ENCODE assay signal across 12 mouse cellular contexts in genomic region chr1:170293257-170293656, GRCm38 (mm10). TPM values are rescaled to one million over a fixed set of nuclear protein-coding genes. Genes with fewer than 3 reads are reported as not detected.
"Had no signal": no experiment of that assay in that cellular context is flagged by ENCODE, and none has a peak within 500 bp of the region (broad histone marks: within the 10 kb centered on the region; RNA-seq: fewer than 3 reads in every experiment).

No protein-coding gene starts in this region.

- H3K4me3 ChIP-seq: liver, embryonic 13.5 days; myocyte had no signal

- DNase-seq: liver, embryonic 13.5 days; right cerebral cortex, adult 18-20 months; thymus, adult 2 months; thymus, postnatal 14 days had no signal

- H3K4me1 ChIP-seq: liver, embryonic 13.5 days had no signal

- H3K9ac ChIP-seq: liver, embryonic 13.5 days had no signal

- H3K9me3 ChIP-seq: liver, embryonic 13.5 days had no signal

- H3K4me2 ChIP-seq: liver, embryonic 13.5 days had no signal

- H3K36me3 ChIP-seq: liver, embryonic 13.5 days had no signal

- H3K27me3 ChIP-seq: liver, embryonic 13.5 days had no signal

- H3K27ac ChIP-seq: kidney, postnatal 0 days; liver, embryonic 13.5 days; stomach, postnatal 0 days had no signal

RNA-seq across cellular contexts. Expression of gene Spata46, which starts 15.3 kb away (rescaled TPM):
- polyA plus RNA-seq: liver, adult 2 months; lung, adult 2 months; myocyte had no signal

RNA-seq across cellular contexts. Expression of gene Sh2d1b1, which starts 16.1 kb away (rescaled TPM):
- polyA plus RNA-seq: kidney, embryonic 14.5 days; limb, embryonic 11.5 days; liver, adult 2 months; neural tube, embryonic 14.5 days had no signal
